Mouse (Mus musculus): ENCODE measurements around the gene Smim6.

DNA sequence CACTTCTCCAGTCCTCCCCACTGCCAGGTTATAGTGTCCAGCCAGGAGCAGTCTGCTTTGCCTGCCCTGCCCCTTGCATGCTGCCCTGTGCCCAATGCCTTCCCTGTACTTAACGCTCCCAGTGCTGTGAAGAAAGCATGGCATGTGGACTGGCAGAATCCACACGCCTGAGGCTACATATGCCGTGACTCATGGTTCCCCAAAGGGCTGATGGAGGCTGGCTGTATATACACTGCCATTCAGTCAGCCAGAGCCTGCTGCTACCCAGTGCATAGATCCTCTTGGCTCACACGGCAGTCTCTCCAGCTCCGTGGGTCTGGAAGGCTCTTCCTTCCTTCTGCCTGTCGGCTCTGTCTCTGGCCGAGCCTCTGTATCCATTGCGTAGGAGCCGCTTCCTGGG lies 36.5 kb downstream of the Smim6 start:
- no peak for TF ChIP-seq POLR2A (IDR thresholded peaks at IDR 0.05; ENCODE audit: borderline replicate concordance, control insufficient read depth, low read depth, low read length)
- no peak for TF ChIP-seq CTCF (IDR thresholded peaks at IDR 0.05; ENCODE audit: control insufficient read depth, insufficient read depth, low read length)
